Mouse (Mus musculus): ENCODE results near the gene Cyp26a1.

DNA sequence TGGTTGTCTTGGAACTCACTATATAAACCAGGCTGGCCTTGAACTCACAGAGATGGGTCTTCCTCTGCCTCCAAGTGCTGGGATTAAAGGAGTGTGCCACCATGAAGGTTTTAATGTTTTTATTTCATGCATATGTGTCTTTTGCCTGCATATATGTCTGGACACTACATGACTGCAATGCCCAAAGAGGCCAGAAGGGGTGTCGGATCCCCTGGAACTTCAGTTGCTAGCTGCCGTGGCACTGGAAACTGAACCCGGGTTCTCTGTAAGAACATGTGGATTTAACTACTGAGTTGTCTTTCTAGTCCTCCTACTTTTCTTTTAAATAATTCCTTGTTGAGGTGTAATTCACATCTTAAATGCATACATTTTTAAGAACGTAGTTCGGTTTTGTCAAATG is 27.0 kb downstream of the Cyp26a1 start:
- TF ChIP-seq TAL1 (conservative IDR thresholded peaks at IDR 0.05; ENCODE audit: low read depth, low read length): no peak
- TF ChIP-seq GATA1 (IDR thresholded peaks at IDR 0.05; ENCODE audit: borderline replicate concordance, low read length): no peak

Measured in G1E (cell line).